20 mouse cellular contexts compared by ENCODE assay signal in the genomic region with DNA sequence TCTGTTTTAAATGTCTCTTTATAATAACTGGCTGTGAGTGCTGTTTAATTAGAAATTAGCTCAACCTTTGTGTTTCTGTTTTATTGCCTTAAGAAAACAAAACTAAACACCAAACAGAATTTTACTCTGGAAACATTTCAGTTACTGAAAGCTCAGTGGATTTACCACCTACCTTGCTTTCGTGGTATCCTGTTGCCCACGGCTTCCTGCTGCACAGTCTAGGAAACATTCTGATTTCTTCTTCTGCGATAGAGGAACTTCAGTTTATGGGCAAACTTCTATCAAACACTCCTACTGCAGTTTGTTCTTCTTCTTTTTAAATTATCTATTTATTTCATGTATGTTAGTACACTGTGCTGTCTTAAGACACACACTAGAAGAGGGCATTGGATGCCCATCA. TPM values are rescaled to one million over a fixed set of nuclear protein-coding genes. Genes with fewer than 3 reads are reported as not detected.
DNase-seq lines count a peak whose midpoint lies in the region; ATAC-seq lines count a peak whose summit lies in the region.
"Had no signal": no experiment of that assay in that cellular context is flagged by ENCODE, and none has a peak within 500 bp of the region (broad histone marks: within the 10 kb centered on the region; RNA-seq: fewer than 3 reads in every experiment).

No protein-coding gene starts in this region.

- peak; percentile 11 for DNase-seq in CD4-positive helper T cell, adult 2 months (ENCODE audit: low read depth, low spot score)
- DNase-seq in MEL-GATA-1-ER (ENCODE audit: extremely low read depth, low read depth), result peak; percentile 43
- DNase-seq in induced T-regulatory cell, adult 2 months (ENCODE audit: low read depth), result peak; percentile 27
- no peak for DNase-seq in adrenal gland, adult (ENCODE audit: inconsistent age in 2 of 2, low spot score in 1 of 2)
- DNase-seq in layer of hippocampus, postnatal 25 days (ENCODE audit: extremely low spot score in 1 of 2, low spot score in 1 of 2), result no peak
- DNase-seq in heart, embryonic 10.5 days (ENCODE audit: low spot score), result no peak
- DNase-seq: adrenal gland, postnatal 10 days; cerebellum, adult 11-12 months; cerebellum, adult 9-11 months; cerebellum, postnatal 36 days; gastrocnemius, postnatal 36 days; heart, adult 18-20 months had no signal

- H3K9ac ChIP-seq in hindbrain, embryonic 16.5 days (ENCODE audit: low read depth, low read length), result no peak overlapping the region
- H3K9ac ChIP-seq: embryonic facial prominence, embryonic 12.5 days; forebrain, embryonic 15.5 days; hindbrain, embryonic 14.5 days had no signal

- no peak overlapping the region for H3K4me3 ChIP-seq in hindbrain, embryonic 16.5 days (ENCODE audit: low read length)
- H3K4me3 ChIP-seq in heart, embryonic 10.5 days, result no peak overlapping the region
- H3K4me3 ChIP-seq: embryonic facial prominence, embryonic 12.5 days; forebrain, embryonic 15.5 days; hindbrain, embryonic 10.5 days had no signal

- no peaks in the 10 kb centered on the region for H3K27me3 ChIP-seq in hindbrain, embryonic 16.5 days (replicated peaks; ENCODE audit: control insufficient read depth, insufficient read depth, low read length)
- no peaks in the 10 kb centered on the region for H3K27me3 ChIP-seq in heart, embryonic 10.5 days (ENCODE audit: insufficient read depth, poor library complexity, severe bottlenecking)
- H3K27me3 ChIP-seq: embryonic facial prominence, embryonic 12.5 days; forebrain, embryonic 15.5 days had no signal

- no peak overlapping the region for H3K27ac ChIP-seq in hindbrain, embryonic 16.5 days (ENCODE audit: low read depth, low read length)
- H3K27ac ChIP-seq in heart, embryonic 10.5 days, result no peak overlapping the region
- H3K27ac ChIP-seq: embryonic facial prominence, embryonic 12.5 days; forebrain, embryonic 15.5 days; hindbrain, embryonic 10.5 days; hindbrain, embryonic 14.5 days had no signal

- 92% methylated on average over 3 of the region's 3 CpGs for WGBS in hindbrain, embryonic 16.5 days
- WGBS in heart, embryonic 10.5 days, result 92% methylated on average over 3 of the region's 3 CpGs

- no peaks in the 10 kb centered on the region for H3K36me3 ChIP-seq in hindbrain, embryonic 16.5 days (ENCODE audit: control insufficient read depth, insufficient read depth, low read length)
- no peaks in the 10 kb centered on the region for H3K36me3 ChIP-seq in heart, embryonic 10.5 days
- H3K36me3 ChIP-seq: embryonic facial prominence, embryonic 12.5 days; forebrain, embryonic 15.5 days; hindbrain, embryonic 10.5 days had no signal

- no peaks in the 10 kb centered on the region for H3K9me3 ChIP-seq in hindbrain, embryonic 16.5 days (ENCODE audit: control insufficient read depth, low read length)
- H3K9me3 ChIP-seq in heart, embryonic 10.5 days, result no peaks in the 10 kb centered on the region
- H3K9me3 ChIP-seq: embryonic facial prominence, embryonic 12.5 days; forebrain, embryonic 15.5 days; hindbrain, embryonic 10.5 days had no signal

- no peak overlapping the region for H3K4me2 ChIP-seq in hindbrain, embryonic 16.5 days (ENCODE audit: low read length)
- H3K4me2 ChIP-seq: embryonic facial prominence, embryonic 12.5 days; forebrain, embryonic 15.5 days; heart, embryonic 11.5 days; hindbrain, embryonic 14.5 days had no signal

- no peak for ATAC-seq in hindbrain, embryonic 16.5 days
- ATAC-seq: forebrain, embryonic 15.5 days; inflammation-experienced regulatory T-cells, adult 6 months; intestine, postnatal 0 days had no signal

- no peaks in the 10 kb centered on the region; the same call in 1 of the 2 replicates for H3K4me1 ChIP-seq in hindbrain, embryonic 16.5 days (ENCODE audit: control insufficient read depth, insufficient read depth, low read depth, low read length)
- 0 out of 2 replicates have a peak, but pooled peaks cover 2% of the 10 kb centered on the region for H3K4me1 ChIP-seq in heart, embryonic 10.5 days
- H3K4me1 ChIP-seq: embryonic facial prominence, embryonic 12.5 days; hindbrain, embryonic 10.5 days had no signal

RNA-seq across cellular contexts. Expression of gene Lcor, which starts 46.7 kb away (rescaled TPM):
- 10 to 100 TPM; 16.2 to 19.0 TPM for total RNA-seq in layer of hippocampus, postnatal 25 days (2021)
- polyA plus RNA-seq in hindbrain, embryonic 16.5 days (2015; fragmentation: Nextera tagmentation; extraction: Ambion mirVana), result 9.9 and 12.0 TPM in 2 replicates
- polyA plus RNA-seq in heart, embryonic 10.5 days (2016; fragmentation: Nextera tagmentation; extraction: Ambion mirVana), result 12.4 and 12.5 TPM in 2 replicates

RNA-seq across cellular contexts. Expression of gene Gm340, which starts 53.0 kb away (rescaled TPM):
- total RNA-seq in layer of hippocampus, postnatal 25 days (2021), result 10 to 100 TPM; 11.2 to 14.0 TPM
- 1.6 and 1.7 TPM in 2 replicates for polyA plus RNA-seq in hindbrain, embryonic 16.5 days (2015; fragmentation: Nextera tagmentation; extraction: Ambion mirVana)
- 1.8 and 1.9 TPM in 2 replicates for polyA plus RNA-seq in heart, embryonic 10.5 days (2016; fragmentation: Nextera tagmentation; extraction: Ambion mirVana)

Comparison
In these comparisons a context has a peak if more than half of its experiments do, and no peak if none do; other contexts are left out.
1. DNase-seq: peak in CD4-positive helper T cell, adult 2 months (single experiment), MEL-GATA-1-ER (single experiment) and induced T-regulatory cell, adult 2 months (single experiment); none in adrenal gland, adult (0 of 2), layer of hippocampus, postnatal 25 days (0 of 2) and heart, embryonic 10.5 days (single experiment).